Mouse (Mus musculus): ENCODE results near the gene Pdcd7. TPM values are rescaled to one million over a fixed set of nuclear protein-coding genes. Genes with fewer than 3 reads are reported as not detected.
A peak's percentile ranks its signal among the peaks of the same experiment; 100 is the strongest.

Gene Pdcd7
- polyA plus RNA-seq (2012), result 0.99 and 1.1 TPM in 2 replicates

DNA sequence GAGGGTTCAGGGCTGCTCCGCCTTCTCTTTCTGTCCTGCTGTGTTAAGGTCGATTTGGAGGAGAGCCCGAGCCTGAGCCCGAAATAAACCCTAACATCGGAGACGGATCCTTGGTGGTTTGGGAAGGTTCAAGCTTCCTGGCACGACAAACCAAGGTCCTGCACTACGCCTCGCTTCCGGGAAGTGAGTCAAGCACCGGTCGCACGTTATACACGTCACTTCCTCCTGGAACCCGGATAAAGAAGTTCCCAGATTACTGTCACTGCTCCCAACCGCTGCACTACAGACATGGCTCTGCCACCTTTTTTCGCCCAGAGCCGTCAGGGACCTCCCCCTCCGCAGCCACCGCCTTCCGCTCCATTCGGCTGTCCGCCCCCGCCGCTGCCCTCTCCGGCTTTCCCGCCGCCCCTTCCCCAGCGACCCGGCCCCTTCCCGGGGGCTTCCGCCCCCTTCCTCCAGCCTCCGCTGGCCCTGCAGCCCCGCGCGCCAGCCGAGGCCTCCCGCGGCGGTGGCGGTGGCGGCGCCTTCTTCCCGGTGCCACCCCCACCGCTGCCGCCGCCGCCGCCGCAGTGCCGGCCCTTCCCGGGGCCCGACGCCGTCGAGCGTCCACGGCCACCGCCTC is at the start of gene Pdcd7:
Pdcd7 (plus strand) TSS at position 251 of the 622 bp plus-strand sequence.
- Histone ChIP-seq H3K4me1 (ENCODE audit: control insufficient read depth) (peaks cover 36% of the 10 kb centered on the region), H3K27me3 (ENCODE audit: control insufficient read depth) (peaks cover 2% of the 10 kb centered on the region), H3K9me3 (ENCODE audit: control insufficient read depth, low read length) (peaks cover 11% of the 10 kb centered on the region), H3K4me3 (replicated peaks) (peak within 1 kb of the TSS; percentile 85), H3K36me3 (ENCODE audit: control insufficient read depth) (peaks cover 5% of the 10 kb centered on the region)
- TF ChIP-seq GATA1 (IDR thresholded peaks at IDR 0.05; ENCODE audit: low read length) (no peak), TAL1 (IDR thresholded peaks at IDR 0.05; ENCODE audit: low read length) (no peak)

DNA sequence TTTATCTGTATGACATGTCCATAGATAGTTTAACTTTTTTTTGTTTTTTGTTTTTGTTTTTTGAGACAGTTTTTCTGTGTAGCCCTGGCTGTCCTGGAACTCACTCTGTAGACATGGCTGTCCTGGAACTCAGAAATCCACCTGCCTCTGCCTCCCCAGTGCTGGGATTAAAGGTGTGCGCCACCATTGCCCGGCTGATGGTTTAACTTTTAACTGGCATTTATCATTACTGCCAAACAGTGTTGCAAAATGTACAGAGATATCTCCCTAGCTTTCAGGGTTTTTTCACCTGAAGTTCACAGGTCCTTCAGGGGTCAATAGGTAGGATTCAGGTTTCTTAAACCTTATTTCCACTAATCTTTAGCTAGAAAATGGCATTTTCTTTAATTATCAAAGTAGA is 48.8 kb upstream of the Pdcd7 start:
- peaks cover 39% of the 10 kb centered on the region for H3K4me1 ChIP-seq (ENCODE audit: control insufficient read depth)
- no peak overlapping the region for H3K4me3 ChIP-seq (replicated peaks)
- H3K9me3 ChIP-seq (ENCODE audit: control insufficient read depth, low read length), result no peaks in the 10 kb centered on the region
- TF ChIP-seq TAL1 (IDR thresholded peaks at IDR 0.05; ENCODE audit: low read length) (no peak), GATA1 (IDR thresholded peaks at IDR 0.05; ENCODE audit: low read length) (no peak)
- peaks cover 58% of the 10 kb centered on the region for H3K36me3 ChIP-seq (ENCODE audit: control insufficient read depth)
- no peaks in the 10 kb centered on the region for H3K27me3 ChIP-seq (ENCODE audit: control insufficient read depth)

DNA sequence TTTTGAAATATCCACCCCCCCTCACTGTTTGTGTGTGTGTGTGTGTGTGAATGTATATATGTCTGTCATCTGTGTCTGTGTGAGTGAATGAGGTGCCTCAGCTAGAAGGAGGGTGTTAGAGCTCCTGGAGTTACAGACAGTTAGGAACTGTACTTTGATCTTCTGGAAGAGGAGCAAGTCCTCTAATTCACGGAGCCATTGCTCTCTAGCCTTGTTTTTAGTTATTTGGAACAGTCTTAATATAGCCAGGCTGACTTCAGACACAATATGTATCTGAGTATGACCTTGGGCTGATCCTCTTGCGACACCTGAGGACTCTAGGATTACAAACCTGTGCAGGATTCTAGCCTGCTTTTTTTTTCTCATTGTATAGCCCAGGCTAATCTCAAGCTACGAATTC is 47.1 kb upstream of the Pdcd7 start:
- H3K27me3 ChIP-seq (ENCODE audit: control insufficient read depth), result no peaks in the 10 kb centered on the region
- H3K4me1 ChIP-seq (ENCODE audit: control insufficient read depth), result peaks cover 29% of the 10 kb centered on the region
- H3K4me3 ChIP-seq (replicated peaks), result no peak overlapping the region
- peaks cover 75% of the 10 kb centered on the region for H3K36me3 ChIP-seq (ENCODE audit: control insufficient read depth)
- TF ChIP-seq GATA1 (IDR thresholded peaks at IDR 0.05; ENCODE audit: low read length) (no peak), TAL1 (IDR thresholded peaks at IDR 0.05; ENCODE audit: low read length) (no peak)
- H3K9me3 ChIP-seq (ENCODE audit: control insufficient read depth, low read length), result no peaks in the 10 kb centered on the region

DNA sequence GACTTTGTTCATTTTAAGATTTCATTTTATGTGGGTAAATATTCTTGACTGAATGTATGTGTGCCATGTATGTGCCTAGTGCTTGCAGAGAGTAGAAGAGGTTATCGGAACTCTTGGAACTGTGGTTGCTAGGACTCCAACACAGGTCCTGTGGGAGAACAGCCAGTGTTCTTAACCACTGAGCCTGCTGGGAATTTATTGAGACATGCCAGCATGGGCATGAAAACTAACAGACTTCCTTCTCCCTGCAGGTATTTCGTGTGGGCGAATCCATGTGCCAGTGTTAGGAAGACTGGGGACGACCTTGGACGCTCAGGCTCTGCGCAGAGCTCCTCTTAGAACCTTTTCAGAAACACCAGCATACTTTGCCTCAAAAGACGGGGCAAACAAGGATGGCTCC is 46.3 kb upstream of the Pdcd7 start:
- H3K27me3 ChIP-seq (ENCODE audit: control insufficient read depth), result no peaks in the 10 kb centered on the region
- H3K4me1 ChIP-seq (ENCODE audit: control insufficient read depth), result peaks cover 29% of the 10 kb centered on the region
- H3K36me3 ChIP-seq (ENCODE audit: control insufficient read depth), result peaks cover 84% of the 10 kb centered on the region
- H3K9me3 ChIP-seq (ENCODE audit: control insufficient read depth, low read length), result no peaks in the 10 kb centered on the region
- H3K4me3 ChIP-seq (replicated peaks), result no peak overlapping the region
- TF ChIP-seq GATA1 (IDR thresholded peaks at IDR 0.05; ENCODE audit: low read length) (no peak), TAL1 (IDR thresholded peaks at IDR 0.05; ENCODE audit: low read length) (no peak)

DNA sequence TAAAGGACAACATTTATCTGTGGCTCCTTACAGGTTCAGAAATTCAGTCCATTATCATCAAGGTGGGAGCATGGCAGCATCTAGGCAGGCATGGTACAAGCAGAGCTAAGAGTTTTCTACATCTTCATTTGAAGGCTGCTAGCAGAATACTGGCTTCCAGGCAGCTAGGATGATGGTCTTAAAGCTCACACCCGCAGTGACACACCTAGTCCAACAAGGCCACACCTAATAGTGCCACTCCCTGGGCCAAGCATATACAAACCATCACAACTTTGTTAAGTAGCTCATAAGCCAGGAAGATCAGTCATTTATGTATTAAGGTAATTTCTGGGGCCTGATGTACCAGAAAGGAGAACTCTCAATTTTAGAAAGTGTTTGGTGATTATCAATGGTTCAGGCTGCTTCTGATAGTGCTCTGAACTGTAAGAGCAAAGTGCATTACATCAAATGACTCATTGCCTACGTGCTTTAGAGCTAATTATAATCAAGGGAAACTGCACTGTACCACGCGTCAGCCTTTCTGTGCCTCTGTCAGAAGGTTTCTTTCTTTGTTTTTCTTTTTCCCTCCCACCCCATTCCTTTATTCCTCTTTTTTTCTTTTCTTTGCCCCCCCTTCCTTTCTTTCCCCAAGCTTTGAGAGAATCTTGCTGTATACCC is 43.4 kb upstream of the Pdcd7 start:
- H3K9me3 ChIP-seq (ENCODE audit: control insufficient read depth, low read length), result no peaks in the 10 kb centered on the region
- no peak overlapping the region for H3K4me3 ChIP-seq (replicated peaks)
- H3K27me3 ChIP-seq (ENCODE audit: control insufficient read depth), result no peaks in the 10 kb centered on the region
- peaks cover 91% of the 10 kb centered on the region for H3K36me3 ChIP-seq (ENCODE audit: control insufficient read depth)
- TF ChIP-seq GATA1 (IDR thresholded peaks at IDR 0.05; ENCODE audit: low read length) (no peak), TAL1 (IDR thresholded peaks at IDR 0.05; ENCODE audit: low read length) (no peak)
- peaks cover 12% of the 10 kb centered on the region for H3K4me1 ChIP-seq (ENCODE audit: control insufficient read depth)

DNA sequence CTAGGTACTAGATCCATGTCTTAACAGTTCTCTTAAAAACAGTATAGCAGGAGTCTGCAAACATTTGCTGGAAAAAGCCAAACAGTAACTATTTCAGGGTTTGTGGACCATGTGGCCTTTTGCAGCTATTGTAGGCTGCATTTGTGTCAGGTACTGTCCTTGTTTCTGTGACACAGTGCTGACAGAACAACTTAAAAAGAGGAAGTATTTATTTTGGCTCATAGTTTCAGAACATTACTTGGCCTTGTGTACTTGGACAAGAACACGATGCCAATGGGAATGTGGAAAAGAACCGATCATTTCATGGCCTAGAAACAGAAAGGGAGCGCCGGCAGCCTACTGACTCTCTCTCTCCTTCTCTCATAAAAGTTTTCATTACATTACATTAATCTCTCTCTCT is 42.3 kb upstream of the Pdcd7 start:
- Histone ChIP-seq H3K36me3 (ENCODE audit: control insufficient read depth) (peaks cover 92% of the 10 kb centered on the region), H3K27me3 (ENCODE audit: control insufficient read depth) (no peaks in the 10 kb centered on the region), H3K4me1 (ENCODE audit: control insufficient read depth) (peaks cover 11% of the 10 kb centered on the region), H3K4me3 (replicated peaks) (no peak overlapping the region), H3K9me3 (ENCODE audit: control insufficient read depth, low read length) (no peaks in the 10 kb centered on the region)
- TF ChIP-seq TAL1 (IDR thresholded peaks at IDR 0.05; ENCODE audit: low read length) (no peak), GATA1 (IDR thresholded peaks at IDR 0.05; ENCODE audit: low read length) (no peak)

DNA sequence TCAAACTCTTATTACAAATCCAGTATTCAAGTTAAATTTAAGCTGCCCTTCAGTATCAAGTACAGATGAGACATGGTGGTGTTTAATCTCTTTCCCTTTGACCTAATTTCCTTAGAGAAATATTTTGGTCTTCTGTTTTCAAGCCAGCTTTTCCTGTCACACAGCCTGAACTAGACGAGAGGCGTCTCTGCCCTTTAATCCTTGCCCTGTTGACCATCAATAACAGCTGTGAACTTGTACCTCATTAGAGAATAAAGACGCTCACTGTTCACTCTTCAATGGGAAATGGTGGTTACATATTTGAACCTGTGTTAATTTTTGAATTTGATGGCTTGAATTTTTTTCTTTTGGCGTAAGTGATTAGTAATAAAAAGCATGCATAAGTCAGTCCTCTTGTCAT is 41.6 kb upstream of the Pdcd7 start:
- peaks cover 93% of the 10 kb centered on the region for H3K36me3 ChIP-seq (ENCODE audit: control insufficient read depth)
- H3K9me3 ChIP-seq (ENCODE audit: control insufficient read depth, low read length), result no peaks in the 10 kb centered on the region
- TF ChIP-seq TAL1 (IDR thresholded peaks at IDR 0.05; ENCODE audit: low read length), result no peak
- no peak for TF ChIP-seq GATA1 (IDR thresholded peaks at IDR 0.05; ENCODE audit: low read length)
- no peaks in the 10 kb centered on the region for H3K27me3 ChIP-seq (ENCODE audit: control insufficient read depth)
- H3K4me3 ChIP-seq (replicated peaks), result no peak overlapping the region
- H3K4me1 ChIP-seq (ENCODE audit: control insufficient read depth), result peaks cover 11% of the 10 kb centered on the region

DNA sequence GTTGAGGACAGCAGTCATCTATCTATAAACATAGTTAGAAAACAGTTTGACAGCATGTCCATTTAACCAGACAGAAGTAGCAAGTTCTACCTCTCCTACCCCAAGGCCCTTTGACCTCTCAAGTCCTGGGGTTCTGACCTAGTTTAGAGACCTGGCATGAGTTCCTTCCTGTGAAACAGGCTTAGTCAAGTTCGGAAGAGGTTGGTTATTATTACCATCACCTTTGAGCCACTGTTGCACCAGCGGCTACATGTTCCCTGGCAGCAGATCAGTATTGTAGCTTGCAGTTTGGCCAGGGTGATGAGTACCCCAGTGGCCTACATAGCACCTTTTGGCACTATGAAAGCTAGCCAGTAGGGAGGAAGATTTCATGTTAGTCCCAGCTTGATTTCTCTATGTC is 39.2 kb upstream of the Pdcd7 start:
- no peaks in the 10 kb centered on the region for H3K9me3 ChIP-seq (ENCODE audit: control insufficient read depth, low read length)
- TF ChIP-seq GATA1 (IDR thresholded peaks at IDR 0.05; ENCODE audit: low read length), result no peak
- no peak for TF ChIP-seq TAL1 (IDR thresholded peaks at IDR 0.05; ENCODE audit: low read length)
- H3K36me3 ChIP-seq (ENCODE audit: control insufficient read depth), result peaks cover 88% of the 10 kb centered on the region

DNA sequence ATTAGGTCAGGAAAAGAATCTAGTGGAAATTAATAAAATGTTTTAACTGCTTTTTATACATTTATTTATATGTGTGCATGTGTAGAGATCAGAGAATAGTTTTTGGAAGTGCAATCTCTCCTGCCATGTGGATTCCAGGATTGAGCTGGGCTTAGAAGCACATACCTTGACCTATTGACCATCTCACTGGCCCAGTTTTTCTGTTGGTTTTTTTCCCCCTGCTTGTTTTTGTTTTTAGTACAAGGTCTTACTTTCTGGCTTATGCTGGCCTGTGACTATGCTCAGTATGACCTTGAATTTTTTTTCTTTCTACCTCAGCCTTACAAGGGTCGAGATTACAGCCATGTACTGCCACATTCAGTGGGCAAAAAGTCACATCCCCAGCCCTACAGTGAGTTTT is 37.9 kb upstream of the Pdcd7 start:
- TF ChIP-seq GATA1 (IDR thresholded peaks at IDR 0.05; ENCODE audit: low read length), result no peak
- no peak for TF ChIP-seq TAL1 (IDR thresholded peaks at IDR 0.05; ENCODE audit: low read length)
- Histone ChIP-seq H3K9me3 (ENCODE audit: control insufficient read depth, low read length) (no peaks in the 10 kb centered on the region), H3K4me3 (replicated peaks) (no peak overlapping the region), H3K27me3 (ENCODE audit: control insufficient read depth) (no peaks in the 10 kb centered on the region), H3K36me3 (ENCODE audit: control insufficient read depth) (peaks cover 88% of the 10 kb centered on the region), H3K4me1 (ENCODE audit: control insufficient read depth) (no peaks in the 10 kb centered on the region)

More for the DNA sequence above, 39.2 kb upstream of the Pdcd7 start:
- Histone ChIP-seq H3K4me3 (replicated peaks) (no peak overlapping the region), H3K27me3 (ENCODE audit: control insufficient read depth) (no peaks in the 10 kb centered on the region), H3K4me1 (ENCODE audit: control insufficient read depth) (peaks cover 11% of the 10 kb centered on the region)

Measured in erythroblast, embryonic 14.5 days (primary cell).